Mouse (Mus musculus): ENCODE results near the gene Pde4c.

Gene Pde4c

GRCm38 (mm10) chr8:70768956-70769355 lies 45.4 kb downstream of the Pde4c start:
- DNase-seq: peak in 1 of 2 experiments; percentile 47

- DNase-seq: peak; percentile 96 to 97
Measured at GRCm38 (mm10) chr8:70769359-70769758, 45.8 kb downstream of the Pde4c start.

- no peak for DNase-seq
Measured at GRCm38 (mm10) chr8:70769858-70770257, 46.3 kb downstream of the Pde4c start.

GRCm38 (mm10) chr8:70770748-70771147 lies 47.2 kb downstream of the Pde4c start:
- no peak for DNase-seq

GRCm38 (mm10) chr8:70771217-70771616 lies 47.7 kb downstream of the Pde4c start:
- no peak for DNase-seq

GRCm38 (mm10) chr8:70772075-70772474 lies 48.6 kb downstream of the Pde4c start:
- no peak for DNase-seq

GRCm38 (mm10) chr8:70772890-70773289 lies 49.4 kb downstream of the Pde4c start:
- no peak for DNase-seq

GRCm38 (mm10) chr8:70773410-70773809 lies 49.9 kb downstream of the Pde4c start:
- no peak for DNase-seq

GRCm38 (mm10) chr8:70773833-70774232 lies 50.3 kb downstream of the Pde4c start:
- peak in 1 of 2 experiments; percentile 16 for DNase-seq

GRCm38 (mm10) chr8:70774740-70775139 lies 51.2 kb downstream of the Pde4c start:
- DNase-seq: peak in 1 of 2 experiments; percentile 41

GRCm38 (mm10) chr8:70775227-70775626 lies 51.7 kb downstream of the Pde4c start:
- no peak for DNase-seq

GRCm38 (mm10) chr8:70775851-70776495 lies 52.5 kb downstream of the Pde4c start:
- DNase-seq: no peak

GRCm38 (mm10) chr8:70776496-70777444 lies 53.2 kb downstream of the Pde4c start, which contains the start of gene Pik3r2:
Gene Pik3r2 (minus strand): TSS chr8:70776713.
- peak; percentile 97 to 98 for DNase-seq

- peak in 1 of 2 experiments; percentile 34 for DNase-seq
Measured at GRCm38 (mm10) chr8:70780093-70780492, 56.6 kb downstream of the Pde4c start.

GRCm38 (mm10) chr8:70786291-70787050 lies 63.0 kb downstream of the Pde4c start:
- DNase-seq: no peak

- DNase-seq: no peak
Measured at GRCm38 (mm10) chr8:70787051-70787445, 63.5 kb downstream of the Pde4c start.

- peak in 1 of 2 experiments; percentile 44 for DNase-seq
Measured at GRCm38 (mm10) chr8:70787941-70788667, 64.6 kb downstream of the Pde4c start.

GRCm38 (mm10) chr8:70789046-70789445 lies 65.5 kb downstream of the Pde4c start:
- no peak for DNase-seq

GRCm38 (mm10) chr8:70790846-70791245 lies 67.3 kb downstream of the Pde4c start:
- peak in 1 of 2 experiments; percentile 60 for DNase-seq

GRCm38 (mm10) chr8:70791294-70791701 lies 67.8 kb downstream of the Pde4c start:
- DNase-seq: peak; percentile 80 to 86

GRCm38 (mm10) chr8:70791975-70792691 lies 68.6 kb downstream of the Pde4c start:
- DNase-seq: peak; percentile 99 to 100

All from thymus, postnatal 36 days (tissue).